Mouse (Mus musculus) thymus, postnatal 14 days (tissue): Measurements from ENCODE around the gene Cd63.

Experiments used
- DNase-seq: peaks from one replicate; pipeline ENCODE4 v3.0.0; 2021

Cd63 gene

GRCm38 (mm10) chr10:128931441-128931840 is 30.7 kb downstream of the Cd63 start:
- no peak for DNase-seq

GRCm38 (mm10) chr10:128933574-128933973 is 32.8 kb downstream of the Cd63 start, which contains the start of gene Itga7:
Gene Itga7, plus strand, starts transcription at chr10:128933818.
- peak; percentile 36 for DNase-seq

- no peak for DNase-seq
Measured at GRCm38 (mm10) chr10:128933976-128934721, 33.4 kb downstream of the Cd63 start.

GRCm38 (mm10) chr10:128934997-128935787 is 34.4 kb downstream of the Cd63 start:
- peak; percentile 55 for DNase-seq

GRCm38 (mm10) chr10:128935826-128936440 is 35.1 kb downstream of the Cd63 start:
- DNase-seq: no peak

GRCm38 (mm10) chr10:128937756-128938390 is 37.1 kb downstream of the Cd63 start:
- DNase-seq: no peak

- no peak for DNase-seq
Measured at GRCm38 (mm10) chr10:128938457-128938856, 37.7 kb downstream of the Cd63 start.

- DNase-seq: no peak
Measured at GRCm38 (mm10) chr10:128938974-128939373, 38.2 kb downstream of the Cd63 start.

- no peak for DNase-seq
Measured at GRCm38 (mm10) chr10:128940475-128941061, 39.8 kb downstream of the Cd63 start.

GRCm38 (mm10) chr10:128945675-128946074 is 44.9 kb downstream of the Cd63 start:
- peak; percentile 44 for DNase-seq

- DNase-seq: no peak
Measured at GRCm38 (mm10) chr10:128947496-128947895, 46.7 kb downstream of the Cd63 start.

- no peak for DNase-seq
Measured at GRCm38 (mm10) chr10:128950208-128950887, 49.6 kb downstream of the Cd63 start.

GRCm38 (mm10) chr10:128958340-128958739 is 57.6 kb downstream of the Cd63 start:
- DNase-seq: no peak

GRCm38 (mm10) chr10:128960142-128960541 is 59.4 kb downstream of the Cd63 start:
- no peak for DNase-seq

- DNase-seq: peak; percentile 88
Measured at GRCm38 (mm10) chr10:128960590-128961584, 60.1 kb downstream of the Cd63 start, which contains the start of gene Mettl7b. Gene Mettl7b, minus strand, starts transcription at chr10:128960988.
